Mouse (Mus musculus): ENCODE data around the gene Sspo.

Gene Sspo

DNA sequence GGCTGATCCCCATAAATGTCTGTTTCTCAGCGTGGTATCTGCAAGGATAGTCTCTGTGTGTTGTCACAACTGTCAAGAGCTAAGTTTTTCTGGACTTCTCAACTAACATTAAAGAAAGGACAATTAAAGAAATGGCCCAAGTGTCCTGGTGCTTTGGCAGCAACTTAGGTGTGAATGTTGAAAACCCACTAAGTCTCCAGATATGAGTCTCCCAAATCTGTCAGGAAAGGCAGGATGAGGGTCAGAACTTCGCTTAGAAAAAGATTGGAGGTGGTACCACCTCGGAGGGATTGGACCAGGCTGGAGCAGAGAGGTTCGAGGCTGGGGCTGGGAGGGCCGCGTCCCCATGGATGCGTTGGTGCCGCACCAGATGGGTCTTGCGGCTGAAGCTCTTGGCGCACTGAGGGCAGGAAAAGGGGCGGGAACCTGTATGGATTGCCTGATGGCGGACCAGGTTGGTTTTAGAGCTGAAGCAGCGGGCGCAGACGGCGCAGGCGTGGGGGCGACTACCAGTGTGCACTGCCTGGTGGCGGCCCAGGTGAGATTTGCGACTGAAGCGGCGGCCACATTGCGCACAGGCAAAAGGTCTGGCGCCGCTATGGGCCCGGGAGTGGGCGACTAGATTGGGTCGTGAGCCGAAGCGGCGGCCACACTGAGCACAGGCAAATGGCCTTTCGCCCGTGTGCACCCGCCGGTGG is 10.2 kb upstream of the Sspo start:
- DNase-seq = no peak

DNA sequence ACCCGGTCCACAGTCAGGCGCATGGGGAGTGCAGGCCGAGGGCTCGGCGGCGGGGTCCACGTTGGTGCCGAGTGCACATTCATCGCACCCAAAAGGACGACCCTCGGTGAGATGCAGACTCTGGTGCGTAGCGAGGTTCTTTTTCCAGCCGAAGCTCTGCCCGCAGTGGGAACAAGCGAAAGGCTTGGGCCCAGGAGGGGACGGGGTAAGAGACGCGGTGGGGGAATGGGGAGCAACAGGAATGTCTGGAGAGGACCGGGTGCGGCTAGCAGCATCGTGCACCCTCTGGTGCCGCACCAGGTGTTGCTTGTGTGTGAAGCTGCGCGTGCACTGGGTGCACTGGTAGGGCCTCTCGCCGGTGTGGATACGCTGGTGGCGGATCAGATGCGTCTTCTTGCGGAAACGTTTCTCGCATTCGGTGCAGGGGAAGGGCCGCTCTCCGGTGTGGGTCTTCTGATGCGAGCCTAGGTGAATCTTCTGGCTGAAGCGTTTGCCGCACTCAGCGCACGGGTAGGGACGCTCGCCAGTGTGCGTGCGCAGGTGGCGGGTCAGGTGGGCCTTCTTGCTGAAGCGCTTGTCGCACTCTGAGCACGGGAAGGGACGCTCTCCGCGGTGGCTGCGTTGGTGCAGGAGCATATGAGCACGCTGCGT is 9.4 kb upstream of the Sspo start:
- DNase-seq = no peak

DNA sequence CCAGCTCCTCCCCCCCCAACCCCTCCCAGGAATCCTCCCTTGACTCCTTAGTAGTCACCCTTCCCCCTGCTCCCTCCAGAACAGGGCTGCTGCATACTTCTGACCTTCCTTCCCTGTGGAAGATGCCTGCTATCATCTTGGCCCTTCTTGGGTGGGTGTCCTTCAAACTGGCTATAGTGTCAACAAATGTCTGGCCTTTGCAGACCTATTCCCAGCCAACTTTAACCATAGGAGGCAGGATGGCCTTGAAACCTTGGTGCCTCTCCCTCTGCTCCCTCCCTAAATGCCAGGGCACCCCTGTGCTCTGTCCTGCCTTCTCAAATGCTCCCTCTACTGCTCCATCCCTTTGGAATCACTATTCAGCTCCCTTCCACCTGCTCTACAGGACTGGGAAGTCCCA is 8.4 kb upstream of the Sspo start:
- DNase-seq = no peak

DNA sequence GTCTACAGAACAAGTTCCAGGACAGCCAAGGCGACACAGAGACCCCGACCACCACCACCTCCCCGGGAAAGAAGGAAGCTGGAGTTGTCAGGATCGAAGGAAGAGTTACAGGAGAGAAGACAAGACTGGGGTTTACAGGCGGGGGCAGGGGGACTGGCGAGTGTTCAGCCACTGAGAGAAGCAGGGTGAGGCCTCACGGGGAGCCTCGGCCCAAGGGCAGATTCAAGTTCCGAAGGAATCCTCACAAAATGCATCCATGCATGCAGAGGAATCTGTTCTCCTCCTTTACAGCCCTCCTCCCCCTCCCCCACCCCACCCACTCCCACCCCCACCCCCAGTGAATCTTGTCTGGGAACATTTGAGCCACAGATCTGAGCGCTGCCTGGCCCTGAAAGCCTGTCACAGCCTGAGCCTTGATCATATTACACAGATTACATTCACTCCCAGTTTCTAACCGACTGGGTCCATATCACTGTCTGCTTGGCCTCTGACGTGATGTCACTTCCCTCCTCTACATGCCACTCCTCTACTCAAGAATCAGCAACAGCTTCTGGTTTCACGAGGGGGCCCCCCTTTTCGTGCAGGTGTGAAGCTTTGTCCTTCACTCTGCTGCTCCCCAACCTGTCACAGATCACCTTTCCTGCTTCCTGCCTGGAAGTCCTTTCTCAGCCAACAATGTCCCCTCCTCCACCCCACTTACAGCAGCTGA is 7.6 kb upstream of the Sspo start:
- DNase-seq = no peak

DNA sequence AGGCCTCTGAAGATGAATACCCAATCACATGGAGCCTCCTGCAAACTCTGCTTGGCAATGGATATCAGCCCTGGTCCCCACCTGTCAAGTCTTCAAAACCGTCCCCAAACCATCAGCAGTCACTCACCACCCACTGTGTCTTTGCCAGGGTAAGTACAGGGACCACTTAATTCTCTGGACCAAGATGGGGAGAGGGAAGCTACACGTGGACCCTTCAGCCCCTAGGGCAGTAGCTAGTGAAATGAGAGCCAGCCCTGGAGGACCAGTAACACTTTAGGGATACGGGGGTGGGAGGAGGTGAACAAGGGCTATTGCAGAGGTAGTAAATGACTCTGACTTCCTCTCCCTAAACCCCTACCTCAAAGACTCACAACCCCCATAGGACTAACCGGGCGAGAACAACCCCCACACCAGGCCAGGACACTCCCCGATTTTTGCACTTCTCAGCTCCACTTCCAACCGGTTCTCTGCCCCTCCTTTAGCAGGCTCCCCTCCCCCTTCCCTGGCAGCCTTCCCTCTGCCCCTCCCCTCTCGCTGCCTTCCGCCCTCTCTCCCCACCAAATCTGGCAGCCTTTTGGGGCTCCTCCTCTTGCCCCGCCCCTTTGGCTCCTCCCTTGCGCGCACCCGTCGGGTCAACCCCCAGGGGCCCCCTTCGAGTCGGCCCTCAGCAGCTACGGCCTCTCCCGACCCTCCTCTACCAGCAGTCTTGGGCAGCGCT is 4.3 kb upstream of the Sspo start:
- DNase-seq = peak; percentile 93

DNA sequence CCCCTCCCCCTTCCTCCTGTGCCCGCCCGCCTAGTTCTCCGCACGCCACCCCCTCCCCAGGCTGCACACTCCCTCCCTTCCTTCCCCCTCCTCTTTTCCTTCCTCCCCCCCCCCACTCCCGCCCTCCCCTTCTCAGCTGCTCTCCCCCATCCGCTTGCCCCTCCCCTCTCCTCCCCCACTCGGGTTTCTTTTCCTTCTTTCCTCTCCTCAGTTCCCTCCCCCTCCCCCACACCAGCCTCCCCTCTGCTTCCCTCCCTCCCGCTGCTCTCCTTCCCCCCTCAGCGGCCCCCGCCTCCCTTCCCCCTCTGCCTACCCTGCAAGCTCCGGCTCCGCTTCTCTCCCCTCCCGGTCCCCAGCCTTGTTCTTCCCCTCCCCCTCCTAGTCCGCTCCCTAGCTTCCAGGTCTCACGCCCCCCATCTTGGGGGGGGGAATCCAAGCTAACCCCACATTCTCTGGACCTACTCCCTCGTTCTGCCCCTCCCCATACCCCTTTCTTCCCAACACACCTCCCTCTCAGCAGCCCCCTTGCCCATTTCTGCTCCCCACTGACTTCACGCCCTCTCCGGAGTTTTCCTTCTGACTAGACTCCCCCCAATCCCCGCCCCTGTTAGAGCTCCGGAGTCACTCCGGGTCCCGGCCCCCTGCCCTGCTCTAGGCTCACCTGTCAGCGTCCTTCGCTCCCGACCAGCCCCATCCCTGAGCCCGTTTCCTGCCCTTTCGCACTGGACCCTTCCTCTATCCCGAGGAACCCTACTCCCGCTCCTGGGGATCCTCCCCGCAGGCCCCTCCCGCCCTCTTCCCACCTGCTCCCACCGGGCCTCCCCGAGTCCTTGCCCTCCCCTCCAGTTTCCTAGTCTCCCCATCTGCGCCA is 3.5 kb upstream of the Sspo start:
- no peak for DNase-seq

DNA sequence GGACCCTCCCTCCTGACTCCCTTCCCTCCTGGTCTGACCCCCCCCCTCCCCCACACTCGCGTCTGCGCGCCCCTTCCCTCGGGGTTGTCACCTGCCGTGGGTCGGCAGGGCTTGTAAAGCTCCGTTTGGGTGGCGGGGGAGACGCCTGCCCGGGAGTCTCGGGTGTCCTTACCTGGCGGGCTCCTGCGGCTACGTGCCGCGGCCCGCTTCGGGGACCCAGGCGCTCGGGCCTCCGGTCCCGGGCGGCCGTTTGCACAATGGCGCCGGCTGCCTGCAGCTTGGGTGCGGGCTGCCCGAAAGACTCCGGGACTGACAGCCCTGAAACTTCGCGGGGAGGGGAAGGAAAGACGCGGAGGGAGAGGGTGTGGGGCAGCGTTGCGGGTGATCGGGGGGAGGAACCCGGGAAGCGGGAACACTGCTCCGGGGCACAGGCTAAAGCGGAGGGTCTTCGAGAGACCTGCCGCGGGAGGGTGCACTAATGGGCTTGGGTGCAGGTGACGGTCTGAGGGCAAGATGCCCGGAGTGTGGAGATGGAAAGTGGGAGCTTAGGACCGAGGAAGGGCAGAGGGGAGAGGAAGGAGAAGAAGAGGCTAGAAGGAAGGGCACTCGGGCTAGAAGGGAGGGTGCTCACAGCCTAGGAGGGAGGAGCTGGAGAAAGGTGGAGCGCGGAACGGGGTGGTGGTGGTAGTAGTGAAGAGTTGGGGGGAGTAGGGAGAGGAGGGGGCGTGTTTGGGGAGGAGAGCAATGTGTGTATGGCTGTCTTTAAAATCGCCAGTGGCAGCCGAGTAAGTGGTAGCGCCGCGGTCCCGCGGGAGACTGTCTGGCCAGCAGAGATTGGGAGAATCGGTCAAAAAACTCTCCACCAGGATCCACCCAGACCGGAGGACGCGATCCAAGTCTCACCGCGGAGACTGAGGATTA is 2.6 kb upstream of the Sspo start, which contains the start of gene Zfp467:
TSS of gene Zfp467 (minus strand) at position 645 of the 921 bp plus-strand sequence.
- peak; percentile 44 for DNase-seq

DNA sequence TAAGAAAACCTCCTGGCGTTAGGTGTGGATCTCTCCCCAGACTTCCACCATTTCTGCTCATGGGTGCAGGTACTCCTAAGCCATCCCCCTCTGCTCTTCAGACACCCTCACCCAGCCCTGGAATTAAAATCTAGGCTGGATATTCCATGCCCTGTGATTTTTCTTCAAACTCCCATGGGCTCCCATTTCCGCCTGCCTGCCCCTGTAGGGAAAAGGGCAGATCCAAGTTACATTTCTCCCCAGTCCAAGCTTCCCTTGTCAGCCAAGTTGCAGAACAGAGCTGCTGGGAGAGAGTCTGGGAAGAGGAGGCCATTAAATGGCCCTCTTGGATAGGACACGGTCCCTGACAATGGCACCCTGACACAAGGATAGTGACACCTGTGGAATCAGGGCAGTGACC is 1.8 kb upstream of the Sspo start:
- no peak for DNase-seq

DNA sequence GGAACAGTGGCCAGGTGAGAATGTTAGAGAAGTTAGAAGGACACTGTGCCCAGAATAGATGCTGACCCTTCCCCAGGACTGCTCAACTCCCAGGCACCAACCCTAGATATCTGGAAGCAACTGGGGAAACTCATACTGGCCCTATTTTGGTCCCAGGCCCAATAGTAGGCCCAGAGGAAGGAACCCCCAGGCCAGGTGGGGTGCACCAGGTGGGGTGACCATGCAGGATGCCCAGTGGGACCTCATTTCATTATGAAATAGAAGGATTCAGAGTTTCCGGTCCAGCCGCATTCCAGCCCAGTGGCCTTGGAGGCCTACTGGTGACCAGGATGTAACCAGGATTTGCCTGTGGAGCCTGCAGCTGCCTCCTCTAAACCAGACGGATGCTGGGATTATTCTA is 1.1 kb upstream of the Sspo start:
- no peak for DNase-seq

DNA sequence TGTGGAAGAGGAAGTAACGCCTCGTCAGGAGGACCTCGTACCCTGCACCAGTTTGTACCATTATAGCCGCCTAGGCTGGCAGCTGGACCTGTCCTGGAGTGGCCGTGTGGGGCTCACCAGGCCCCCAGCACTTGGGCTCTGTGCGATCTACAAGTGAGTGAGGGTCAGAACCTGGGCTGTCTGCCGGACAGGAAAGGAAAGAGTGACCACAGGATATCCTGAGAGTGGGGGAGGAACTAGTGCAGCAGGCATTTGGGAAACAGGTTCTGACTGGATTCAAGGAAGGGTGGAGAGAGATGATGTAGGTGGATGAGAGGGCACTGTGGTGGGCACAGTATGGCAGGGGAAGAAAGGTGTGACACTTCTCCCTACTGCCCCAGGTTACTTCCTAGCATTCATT is 498 bp downstream of the Sspo start:
- no peak for DNase-seq

DNA sequence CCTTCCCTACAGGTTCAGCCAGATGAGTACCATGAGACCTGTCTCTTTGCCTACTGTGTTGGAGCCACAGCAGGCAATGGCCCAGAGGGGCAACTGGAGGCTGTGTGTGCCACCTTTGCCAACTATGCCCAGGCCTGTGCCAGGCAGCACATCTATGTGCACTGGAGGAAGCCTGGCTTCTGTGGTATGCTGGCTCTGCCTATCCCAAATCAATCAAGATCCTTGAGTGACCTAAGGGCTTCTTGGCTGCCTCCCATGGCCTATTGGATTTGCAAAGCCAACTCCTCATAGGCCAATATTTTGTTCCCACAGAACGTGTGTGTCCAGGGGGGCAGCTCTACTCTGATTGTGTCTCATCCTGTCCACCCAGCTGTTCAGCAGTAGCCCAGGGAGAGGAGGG is 4.1 kb downstream of the Sspo start:
- no peak for DNase-seq

DNA sequence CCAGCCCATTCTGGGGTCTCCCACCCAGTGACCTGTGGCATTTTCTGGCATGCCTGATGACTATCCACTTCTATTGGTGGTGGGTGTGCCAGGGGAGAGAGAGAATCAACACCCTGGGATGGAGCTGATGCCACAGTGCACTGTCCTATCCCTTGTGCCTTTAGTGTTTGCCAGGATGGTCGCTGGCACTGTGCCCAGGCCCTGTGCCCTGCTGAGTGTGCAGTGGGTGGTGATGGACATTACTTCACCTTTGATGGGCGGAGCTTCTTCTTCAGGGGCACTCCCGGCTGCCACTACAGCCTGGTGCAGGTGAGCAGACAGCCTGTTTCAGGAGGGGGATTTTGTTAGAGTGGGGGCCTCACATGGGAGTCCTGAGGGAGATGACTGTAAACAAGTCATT is 4.7 kb downstream of the Sspo start:
- no peak for DNase-seq

DNA sequence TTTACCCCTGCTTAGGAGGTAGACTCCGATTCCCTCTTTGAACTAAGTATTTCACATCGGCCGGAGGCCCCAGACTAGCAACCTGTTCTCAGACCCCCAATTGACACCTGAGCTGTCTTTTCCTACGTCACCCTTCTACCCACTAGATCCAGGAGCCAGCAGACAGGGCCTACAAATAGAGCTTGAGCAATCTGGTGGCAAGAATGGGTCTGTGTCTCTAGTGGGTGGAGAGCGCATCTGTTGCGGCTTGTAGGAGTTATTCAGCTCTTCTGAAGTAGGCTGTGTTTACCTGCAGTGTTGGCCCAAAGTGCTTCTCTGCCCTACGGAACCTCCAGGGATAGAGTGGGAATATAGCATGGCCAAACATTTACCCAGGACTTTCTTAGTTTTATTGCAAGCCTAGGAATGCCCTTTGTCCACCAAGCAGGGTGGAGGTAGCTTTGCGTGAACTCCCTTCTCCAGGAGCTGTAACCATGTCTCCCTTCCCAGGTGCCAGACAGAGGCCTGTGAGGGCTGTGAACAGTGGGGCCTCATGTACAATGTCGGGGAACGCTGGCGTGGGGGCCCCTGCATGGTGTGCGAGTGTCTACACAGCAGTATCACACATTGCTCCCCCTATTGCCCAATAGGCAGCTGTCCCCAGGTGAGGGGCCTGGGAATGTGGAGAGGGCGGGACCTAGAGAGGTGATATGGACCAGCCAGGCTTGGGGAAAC is 17.1 kb downstream of the Sspo start:
- peak; percentile 67 for DNase-seq

DNA sequence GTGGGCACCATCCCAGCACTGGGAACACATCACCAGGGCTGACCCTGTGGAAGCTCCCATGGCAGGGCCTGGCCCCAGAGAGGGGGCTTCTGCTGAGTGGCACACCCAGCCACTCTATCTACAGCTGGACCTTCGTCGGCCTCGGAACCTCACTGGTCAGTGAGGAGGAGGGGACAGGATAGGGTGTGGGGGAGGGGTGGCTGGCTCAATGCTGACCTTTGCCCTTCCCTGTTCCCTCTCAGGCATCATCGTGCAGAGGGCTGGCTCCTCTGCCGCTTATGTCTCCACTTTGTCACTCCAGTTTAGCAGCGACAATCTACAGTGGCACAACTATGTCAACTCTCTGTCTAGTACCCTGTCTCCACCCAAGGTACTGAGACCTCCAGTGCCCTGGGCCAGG is 18.7 kb downstream of the Sspo start:
- no peak for DNase-seq

DNA sequence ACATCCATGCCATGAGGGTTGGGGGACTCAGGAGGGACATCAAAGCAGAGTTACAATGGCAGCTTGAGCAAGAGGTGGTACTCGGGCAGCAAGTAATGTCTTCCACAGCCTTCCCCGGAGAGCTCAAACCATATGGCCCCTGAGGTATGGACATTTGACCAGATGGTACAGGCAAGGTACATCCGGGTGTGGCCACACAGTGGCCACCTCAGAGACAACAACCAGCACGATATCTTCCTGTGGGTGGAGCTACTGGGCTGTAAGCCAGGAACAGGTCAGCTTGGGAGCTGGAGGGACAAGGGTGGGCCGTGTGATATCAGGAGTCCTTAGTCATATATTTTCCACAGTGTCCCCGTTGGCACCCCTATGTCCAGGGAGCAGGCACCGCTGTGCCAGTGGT is 19.5 kb downstream of the Sspo start:
- no peak for DNase-seq

DNA sequence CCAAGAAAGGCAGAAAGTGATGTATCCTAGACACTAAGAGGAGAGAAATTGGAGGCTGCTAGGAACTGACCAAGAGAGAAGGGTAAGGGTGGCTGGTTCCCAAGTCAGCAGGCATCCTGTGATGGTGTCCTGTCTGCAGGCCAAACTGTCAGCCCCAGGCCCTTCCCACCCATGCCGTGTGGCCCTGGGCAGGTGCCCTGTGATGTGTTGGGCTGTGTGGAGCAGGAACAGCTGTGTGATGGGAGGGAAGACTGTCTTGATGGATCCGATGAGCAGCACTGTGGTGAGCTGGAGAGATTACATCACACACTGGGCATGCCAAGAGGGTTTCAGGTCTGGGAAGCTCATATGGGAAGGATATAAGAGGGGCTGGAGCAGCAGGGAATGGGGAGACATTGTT is 22.7 kb downstream of the Sspo start:
- DNase-seq = no peak

DNA sequence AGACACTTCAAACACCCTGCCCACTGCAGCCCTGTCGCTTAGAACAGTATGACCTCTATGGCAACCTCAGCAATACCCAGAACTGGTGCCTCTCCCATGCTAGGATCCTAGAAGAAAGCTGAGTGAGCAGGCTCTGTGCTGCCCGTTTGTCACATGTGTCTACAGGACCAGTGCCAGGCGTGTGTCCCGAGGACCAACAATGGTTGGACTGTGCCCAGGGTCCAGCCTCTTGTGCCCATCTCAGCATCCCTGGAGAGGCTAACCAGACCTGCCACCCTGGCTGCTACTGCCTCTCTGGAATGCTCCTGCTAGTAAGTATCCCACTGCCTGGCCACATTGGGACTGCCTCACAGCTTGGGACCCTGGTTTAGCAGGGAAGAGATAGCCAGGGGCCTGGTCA is 30.4 kb downstream of the Sspo start:
- DNase-seq = peak; percentile 41

DNA sequence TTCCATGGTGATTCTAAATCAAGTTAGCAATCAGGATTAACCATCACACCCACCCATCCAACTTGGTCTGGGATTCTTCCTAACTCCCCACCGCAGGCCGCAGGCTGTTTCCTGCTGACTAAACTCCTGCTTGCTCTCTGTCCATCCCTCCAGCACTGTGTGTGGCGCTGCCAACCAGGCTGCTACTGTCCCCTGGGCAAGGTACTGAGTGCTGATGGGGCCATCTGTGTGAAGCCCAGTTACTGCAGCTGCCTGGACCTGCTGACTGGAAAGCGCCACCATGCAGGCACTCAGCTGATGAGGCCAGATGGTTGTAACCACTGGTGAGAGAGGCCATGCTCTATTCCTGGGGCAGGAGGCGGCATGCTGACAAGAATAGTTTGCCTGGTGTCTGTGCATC is 34.5 kb downstream of the Sspo start:
- DNase-seq = no peak

DNA sequence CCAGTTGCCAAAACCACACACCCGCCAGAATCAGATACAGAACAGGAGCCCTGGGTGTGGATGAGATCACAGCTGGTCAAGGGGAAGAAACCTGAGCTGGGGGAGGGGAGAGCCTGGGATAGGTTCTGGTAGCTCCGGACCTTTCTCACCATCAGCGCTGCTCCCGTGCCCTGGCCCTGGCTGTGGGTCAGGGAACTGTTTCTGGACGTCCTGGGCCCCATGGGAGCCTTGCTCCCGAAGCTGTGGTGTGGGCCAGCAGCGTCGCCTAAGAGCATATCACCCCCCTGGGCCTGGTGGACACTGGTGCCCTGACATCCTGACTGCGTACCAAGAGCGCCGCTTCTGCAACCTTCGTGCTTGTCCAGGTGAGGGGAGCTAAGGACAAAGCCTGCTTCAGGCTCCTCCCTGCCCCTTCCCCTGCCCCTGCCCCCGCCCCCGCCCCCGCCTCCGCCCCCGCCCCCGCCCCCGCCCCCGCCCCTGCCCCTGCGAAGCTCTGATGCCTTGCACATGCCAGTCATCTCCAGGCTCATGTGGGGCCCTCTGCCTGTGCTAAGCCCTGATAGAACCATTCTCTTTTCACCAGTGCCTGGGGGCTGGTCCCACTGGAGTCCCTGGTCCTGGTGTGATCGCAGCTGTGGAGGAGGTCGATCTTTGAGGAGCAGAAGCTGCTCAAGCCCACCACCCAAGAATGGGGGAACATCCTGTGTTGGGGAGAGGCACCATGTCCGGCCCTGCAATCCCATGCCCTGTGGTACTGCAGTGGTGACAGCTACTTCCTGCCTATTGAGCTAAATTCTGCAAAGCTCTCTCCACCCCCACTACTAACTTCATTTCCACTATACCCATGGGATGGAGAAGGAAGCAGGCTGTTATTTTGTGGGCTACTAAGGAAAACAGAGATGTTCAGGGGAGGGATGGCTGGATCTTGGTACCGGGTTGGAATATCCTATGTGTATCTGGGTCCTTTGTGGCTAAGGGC is 40.0 kb downstream of the Sspo start:
- no peak for DNase-seq

DNA sequence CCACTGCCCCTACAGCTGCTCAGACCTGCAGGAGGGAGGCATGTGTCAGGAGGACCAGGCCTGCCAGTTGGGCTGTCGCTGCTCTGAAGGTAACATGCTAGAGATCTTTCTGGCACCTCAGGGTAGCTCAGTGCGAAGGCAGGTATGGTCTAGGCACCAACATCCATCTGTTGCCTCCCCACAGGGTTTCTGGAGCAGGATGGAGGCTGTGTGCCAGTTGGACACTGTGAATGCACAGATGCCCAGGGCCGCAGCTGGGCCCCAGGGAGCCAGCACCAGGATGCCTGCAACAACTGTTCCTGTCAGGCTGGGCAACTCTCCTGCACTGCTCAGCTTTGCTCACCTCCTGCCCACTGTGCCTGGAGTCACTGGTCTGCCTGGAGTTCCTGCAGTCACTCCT is 41.7 kb downstream of the Sspo start:
- no peak for DNase-seq
